Mouse (Mus musculus): ENCODE measurements around the gene Osmr. TPM values are rescaled to one million over a fixed set of nuclear protein-coding genes. Genes with fewer than 3 reads are reported as not detected.
"Not testable (repeated sequence)": the region's sequence is repeated elsewhere in the genome, so short reads cannot be mapped to it uniquely, and the experiment has no call there.

Osmr gene
- polyA plus RNA-seq, 1 experiment from 2014 or later: 0.25 TPM

- 56% methylated on average over 7 of the region's 7 CpGs for WGBS (ENCODE audit: insufficient replicate concordance)
- H3K4me2 ChIP-seq: no peak overlapping the region
- H3K4me1 ChIP-seq (replicated peaks): no peaks in the 10 kb centered on the region
- no peak overlapping the region for H3K9ac ChIP-seq
- no peaks in the 10 kb centered on the region for H3K36me3 ChIP-seq (replicated peaks)
- H3K27ac ChIP-seq (replicated peaks): no peak overlapping the region
- no peaks in the 10 kb centered on the region for H3K27me3 ChIP-seq
- H3K4me3 ChIP-seq (replicated peaks): no peak overlapping the region
- no peaks in the 10 kb centered on the region for H3K9me3 ChIP-seq (replicated peaks)
- no peak for ATAC-seq (ENCODE audit: insufficient read depth)
Observed at GRCm38 (mm10) chr15:6859781-6860180, 15.0 kb downstream of the Osmr start.

GRCm38 (mm10) chr15:6858871-6859270 is 15.9 kb downstream of the Osmr start:
- WGBS (ENCODE audit: insufficient replicate concordance): 51% methylated on average over 4 of the region's 4 CpGs
- no peak for ATAC-seq (ENCODE audit: insufficient read depth)

GRCm38 (mm10) chr15:6857270-6857905 is 17.4 kb downstream of the Osmr start:
- Histone ChIP-seq H3K9me3 (replicated peaks) (no peaks in the 10 kb centered on the region), H3K4me3 (replicated peaks) (no peak overlapping the region), H3K36me3 (replicated peaks) (no peaks in the 10 kb centered on the region), H3K4me1 (replicated peaks) (no peaks in the 10 kb centered on the region), H3K27me3 (no peaks in the 10 kb centered on the region), H3K4me2 (no peak overlapping the region), H3K27ac (replicated peaks) (no peak overlapping the region), H3K9ac (no peak overlapping the region)
- WGBS (ENCODE audit: insufficient replicate concordance): 70% methylated on average over 9 of the region's 9 CpGs
- ATAC-seq (ENCODE audit: insufficient read depth): no peak

More at GRCm38 (mm10) chr15:6858871-6859270, 15.9 kb downstream of the Osmr start:
- Histone ChIP-seq H3K4me2 (no peak overlapping the region), H3K9me3 (replicated peaks) (no peaks in the 10 kb centered on the region), H3K4me3 (replicated peaks) (no peak overlapping the region), H3K4me1 (replicated peaks) (no peaks in the 10 kb centered on the region), H3K27me3 (no peaks in the 10 kb centered on the region), H3K27ac (replicated peaks) (no peak overlapping the region), H3K36me3 (replicated peaks) (no peaks in the 10 kb centered on the region), H3K9ac (no peak overlapping the region)

GRCm38 (mm10) chr15:6849851-6850250 is 24.9 kb downstream of the Osmr start:
- no peak for ATAC-seq (ENCODE audit: insufficient read depth)
- Histone ChIP-seq H3K4me3 (replicated peaks) (no peak overlapping the region), H3K9ac (no peak overlapping the region), H3K27ac (replicated peaks) (no peak overlapping the region), H3K27me3 (no peaks in the 10 kb centered on the region), H3K36me3 (replicated peaks) (no peaks in the 10 kb centered on the region), H3K9me3 (replicated peaks) (no peaks in the 10 kb centered on the region), H3K4me1 (replicated peaks) (no peaks in the 10 kb centered on the region), H3K4me2 (no peak overlapping the region)
- whole genome bisulfite sequencing (ENCODE audit: insufficient replicate concordance): 30% methylated on average over 1 of the region's 1 CpGs

- H3K4me1 ChIP-seq (replicated peaks): no peaks in the 10 kb centered on the region
- ATAC-seq (ENCODE audit: insufficient read depth): no peak
- H3K9me3 ChIP-seq (replicated peaks): no peaks in the 10 kb centered on the region
- H3K4me2 ChIP-seq: no peak overlapping the region
- no peak overlapping the region for H3K9ac ChIP-seq
- WGBS (ENCODE audit: insufficient replicate concordance): 39% methylated on average over 4 of the region's 4 CpGs
- no peaks in the 10 kb centered on the region for H3K36me3 ChIP-seq (replicated peaks)
- H3K27ac ChIP-seq (replicated peaks): no peak overlapping the region
- no peak overlapping the region for H3K4me3 ChIP-seq (replicated peaks)
- no peaks in the 10 kb centered on the region for H3K27me3 ChIP-seq
Observed at GRCm38 (mm10) chr15:6840199-6840598, 34.6 kb downstream of the Osmr start.

- no peak overlapping the region for H3K4me2 ChIP-seq
- WGBS (ENCODE audit: insufficient replicate concordance): 66% methylated on average over 4 of the region's 4 CpGs
- H3K4me1 ChIP-seq (replicated peaks): no peaks in the 10 kb centered on the region
- no peak overlapping the region for H3K27ac ChIP-seq (replicated peaks)
- no peak overlapping the region for H3K4me3 ChIP-seq (replicated peaks)
- H3K9ac ChIP-seq: no peak overlapping the region
- H3K27me3 ChIP-seq: no peaks in the 10 kb centered on the region
- no peaks in the 10 kb centered on the region for H3K36me3 ChIP-seq (replicated peaks)
- ATAC-seq (ENCODE audit: insufficient read depth): no peak
- H3K9me3 ChIP-seq (replicated peaks): 0 out of 2 replicates have a peak, but pooled peaks cover 3% of the 10 kb centered on the region
Observed at GRCm38 (mm10) chr15:6815807-6816206, 59.0 kb downstream of the Osmr start.

GRCm38 (mm10) chr15:6801212-6801611 is 73.6 kb downstream of the Osmr start:
- not testable (repeated sequence) for H3K27ac ChIP-seq (replicated peaks); H3K4me2 ChIP-seq; H3K9ac ChIP-seq; ATAC-seq (ENCODE audit: insufficient read depth); H3K9me3 ChIP-seq (replicated peaks); H3K27me3 ChIP-seq; H3K4me3 ChIP-seq (replicated peaks); H3K4me1 ChIP-seq (replicated peaks)
- peaks cover 30% of the 10 kb centered on the region for H3K36me3 ChIP-seq (replicated peaks)
- 89% methylated on average over 8 of the region's 8 CpGs for WGBS (ENCODE audit: insufficient replicate concordance)

- ATAC-seq (ENCODE audit: insufficient read depth): no peak
- H3K4me2 ChIP-seq: no peak overlapping the region
- H3K9me3 ChIP-seq (replicated peaks): no peaks in the 10 kb centered on the region
- H3K9ac ChIP-seq: no peak overlapping the region
- H3K36me3 ChIP-seq (replicated peaks): peaks cover 93% of the 10 kb centered on the region
- no peaks in the 10 kb centered on the region for H3K27me3 ChIP-seq
- H3K4me1 ChIP-seq (replicated peaks): no peaks in the 10 kb centered on the region
- H3K4me3 ChIP-seq (replicated peaks): no peak overlapping the region
- 83% methylated on average over 7 of the region's 7 CpGs for WGBS (ENCODE audit: insufficient replicate concordance)
- H3K27ac ChIP-seq (replicated peaks): no peak overlapping the region
Observed at GRCm38 (mm10) chr15:6792846-6793245, 81.9 kb downstream of the Osmr start.

- ATAC-seq (ENCODE audit: insufficient read depth): no peak
- no peak overlapping the region for H3K4me3 ChIP-seq (replicated peaks)
- WGBS (ENCODE audit: insufficient replicate concordance): 78% methylated on average over 11 of the region's 11 CpGs
- no peaks in the 10 kb centered on the region for H3K27me3 ChIP-seq
- H3K9ac ChIP-seq: no peak overlapping the region
- H3K36me3 ChIP-seq (replicated peaks): peaks cover 94% of the 10 kb centered on the region
- H3K4me2 ChIP-seq: no peak overlapping the region
- H3K9me3 ChIP-seq (replicated peaks): no peaks in the 10 kb centered on the region
- no peak overlapping the region for H3K27ac ChIP-seq (replicated peaks)
- H3K4me1 ChIP-seq (replicated peaks): no peaks in the 10 kb centered on the region
Observed at GRCm38 (mm10) chr15:6791648-6792047, 83.1 kb downstream of the Osmr start.

- H3K27ac ChIP-seq (replicated peaks): no peak overlapping the region
- no peaks in the 10 kb centered on the region for H3K9me3 ChIP-seq (replicated peaks)
- no peaks in the 10 kb centered on the region for H3K27me3 ChIP-seq
- no peak overlapping the region for H3K4me3 ChIP-seq (replicated peaks)
- no peak for ATAC-seq (ENCODE audit: insufficient read depth)
- 85% methylated on average over 7 of the region's 7 CpGs for WGBS (ENCODE audit: insufficient replicate concordance)
- H3K9ac ChIP-seq: no peak overlapping the region
- H3K36me3 ChIP-seq (replicated peaks): peaks cover 91% of the 10 kb centered on the region
- H3K4me1 ChIP-seq (replicated peaks): no peaks in the 10 kb centered on the region
- H3K4me2 ChIP-seq: no peak overlapping the region
Observed at GRCm38 (mm10) chr15:6790011-6790410, 84.8 kb downstream of the Osmr start.

GRCm38 (mm10) chr15:6787236-6787635 is 87.5 kb downstream of the Osmr start:
- Histone ChIP-seq H3K36me3 (replicated peaks) (peaks cover 88% of the 10 kb centered on the region), H3K4me3 (replicated peaks) (no peak overlapping the region)
- WGBS (ENCODE audit: insufficient replicate concordance): 90% methylated on average over 10 of the region's 10 CpGs

GRCm38 (mm10) chr15:6786212-6786611 is 88.6 kb downstream of the Osmr start:
- Histone ChIP-seq H3K4me2 (no peak overlapping the region), H3K4me1 (replicated peaks) (no peaks in the 10 kb centered on the region), H3K4me3 (replicated peaks) (no peak overlapping the region), H3K36me3 (replicated peaks) (peaks cover 88% of the 10 kb centered on the region), H3K27me3 (no peaks in the 10 kb centered on the region), H3K9me3 (replicated peaks) (no peaks in the 10 kb centered on the region), H3K9ac (no peak overlapping the region), H3K27ac (replicated peaks) (no peak overlapping the region)
- WGBS (ENCODE audit: insufficient replicate concordance): 85% methylated on average over 10 of the region's 10 CpGs
- no peak for ATAC-seq (ENCODE audit: insufficient read depth)

More at GRCm38 (mm10) chr15:6787236-6787635, 87.5 kb downstream of the Osmr start:
- H3K9ac ChIP-seq: no peak overlapping the region
- H3K4me1 ChIP-seq (replicated peaks): no peaks in the 10 kb centered on the region
- no peak overlapping the region for H3K27ac ChIP-seq (replicated peaks)
- H3K9me3 ChIP-seq (replicated peaks): no peaks in the 10 kb centered on the region
- H3K4me2 ChIP-seq: no peak overlapping the region
- no peak for ATAC-seq (ENCODE audit: insufficient read depth)
- no peaks in the 10 kb centered on the region for H3K27me3 ChIP-seq

All from liver, embryonic 15.5 days (tissue).